Mouse (Mus musculus) MEL (cell line): ENCODE measurements around the gene Slc25a24. TPM values are rescaled to one million over a fixed set of nuclear protein-coding genes. Genes with fewer than 3 reads are reported as not detected.

Source experiments
- DNase-seq: peaks from one replicate; pipeline ENCODE4 v3.0.0; 2011; ENCODE audit warnings: low read depth, low spot score
- H3K27ac ChIP-seq: 2 replicates; pipeline ENCODE4 v1.5.1; 2012; ENCODE audit warnings: low read depth, mild to moderate bottlenecking, control low read depth, low read length, moderate library complexity; ENCODE audit not compliant: control insufficient read depth
- H3K27me3 ChIP-seq, 2 experiments: fragments of 150-350 bp in 1 of 2; sonication (generic) in 1 of 2; 2 replicates each; pipeline ENCODE4 v1.6.1; 2012; ENCODE audit warnings: low read length in 2 of 2, mild to moderate bottlenecking in 2 of 2, improper control_type of control experiment in 1 of 2, moderate library complexity in 1 of 2; ENCODE audit not compliant: insufficient read depth in 2 of 2, control insufficient read depth in 1 of 2
- H3K36me3 ChIP-seq, 2 experiments: 2 replicates each; pipeline ENCODE4 v1.6.1; 2012 to 2014; ENCODE audit warnings: low read length in 2 of 2, improper control_type of control experiment in 1 of 2, inconsistent platforms in 1 of 2, mild to moderate bottlenecking in 1 of 2; ENCODE audit not compliant: insufficient read depth in 2 of 2, control insufficient read depth in 1 of 2
- H3K4me1 ChIP-seq, 2 experiments: fragments of 150-350 bp in 1 of 2; sonication (generic) in 1 of 2; 2 replicates each; pipeline ENCODE4 v1.6.1; 2012; ENCODE audit warnings: low read length in 2 of 2, improper control_type of control experiment in 1 of 2, mild to moderate bottlenecking in 1 of 2; ENCODE audit not compliant: insufficient read depth in 2 of 2, control insufficient read depth in 1 of 2
- H3K4me3 ChIP-seq, 2 experiments: fragments of 150-350 bp in 1 of 2; sonication (generic) in 1 of 2; 2 replicates each; pipeline ENCODE4 v1.5.1; 2012; ENCODE audit warnings: low read depth in 2 of 2, low read length in 2 of 2, mild to moderate bottlenecking in 2 of 2, moderate library complexity in 2 of 2, control low read depth in 1 of 2, improper control_type of control experiment in 1 of 2; ENCODE audit not compliant: control insufficient read depth in 1 of 2, insufficient read depth in 1 of 2
- H3K79me2 ChIP-seq: 2 replicates; pipeline ENCODE4 v1.6.1; 2012; ENCODE audit warnings: mild to moderate bottlenecking, low read length, moderate library complexity; ENCODE audit not compliant: control insufficient read depth, poor library complexity, insufficient read depth
- H3K9ac ChIP-seq: 2 replicates; pipeline ENCODE4 v1.6.1; 2012; ENCODE audit warnings: low read depth, mild to moderate bottlenecking, control low read depth, low read length, moderate library complexity; ENCODE audit not compliant: control insufficient read depth, poor library complexity, severe bottlenecking
- H3K9me3 ChIP-seq: fragments of 150-350 bp; sonication (generic); replicated peaks from 2 replicates; pipeline ENCODE4 v1.6.1; 2012; ENCODE audit warnings: mild to moderate bottlenecking, low read length, improper control_type of control experiment, moderate library complexity; ENCODE audit not compliant: insufficient read depth
- BHLHE40 ChIP-seq: IDR thresholded peaks from 2 replicates; pipeline ENCODE4 v1.6.1; 2012; ENCODE audit warnings: low read depth, mild to moderate bottlenecking, inconsistent platforms, low read length, improper control_type of control experiment, borderline replicate concordance
- ELF1 ChIP-seq: IDR thresholded peaks from 2 replicates; pipeline ENCODE4 v1.6.1; 2014; ENCODE audit warnings: low read depth, mild to moderate bottlenecking, inconsistent platforms, low read length, improper control_type of control experiment, moderate library complexity
- EP300 ChIP-seq, 2 experiments: IDR thresholded peaks; 2 replicates each; pipeline ENCODE4 v1.6.1; 2011; ENCODE audit warnings: improper control_type of control experiment in 2 of 2, low read length in 2 of 2, low read depth in 1 of 2, mild to moderate bottlenecking in 1 of 2
- ETS1 ChIP-seq: IDR thresholded peaks from 2 replicates; pipeline ENCODE4 v1.6.1; 2012; ENCODE audit warnings: low read depth, mild to moderate bottlenecking, inconsistent platforms, low read length, improper control_type of control experiment, moderate library complexity
- GATA1 ChIP-seq: IDR thresholded peaks from 2 replicates; pipeline ENCODE4 v1.6.1; 2011; ENCODE audit warnings: low read depth, low read length, improper control_type of control experiment
- MAZ ChIP-seq: IDR thresholded peaks from 2 replicates; pipeline ENCODE4 v1.6.1; 2012; ENCODE audit warnings: low read depth, mild to moderate bottlenecking, inconsistent platforms, low read length, improper control_type of control experiment
- MYC ChIP-seq: IDR thresholded peaks from 2 replicates; pipeline ENCODE4 v1.6.1; 2011; ENCODE audit warnings: low read depth, mild to moderate bottlenecking, low read length, improper control_type of control experiment, moderate library complexity
- NRF1 ChIP-seq: IDR thresholded peaks from 2 replicates; pipeline ENCODE4 v1.6.1; 2014; ENCODE audit warnings: low read depth, mild to moderate bottlenecking, inconsistent platforms, low read length, improper control_type of control experiment, moderate library complexity; ENCODE audit not compliant: poor library complexity, insufficient read depth, severe bottlenecking
- POLR2AphosphoS5 ChIP-seq: IDR thresholded peaks from 2 replicates; pipeline ENCODE4 v1.6.1; 2012; ENCODE audit warnings: low read depth, borderline replicate concordance, mild to moderate bottlenecking, inconsistent platforms, low read length, moderate library complexity, mixed read lengths
- RAD21 ChIP-seq: IDR thresholded peaks from 2 replicates; pipeline ENCODE4 v1.6.1; 2011; ENCODE audit warnings: mild to moderate bottlenecking, low read depth, low read length, improper control_type of control experiment
- RCOR1 ChIP-seq: IDR thresholded peaks from 2 replicates; pipeline ENCODE4 v1.6.1; 2012; ENCODE audit warnings: low read depth, mild to moderate bottlenecking, inconsistent platforms, low read length, improper control_type of control experiment
- SIN3A ChIP-seq: IDR thresholded peaks from 2 replicates; pipeline ENCODE4 v1.6.1; 2012; ENCODE audit warnings: low read length, improper control_type of control experiment, inconsistent platforms
- TAL1 ChIP-seq: IDR thresholded peaks from 2 replicates; pipeline ENCODE4 v1.6.1; 2012; ENCODE audit warnings: mild to moderate bottlenecking, inconsistent platforms, low read length, moderate library complexity, mixed read lengths
- USF1 ChIP-seq: IDR thresholded peaks from 2 replicates; pipeline ENCODE4 v1.6.1; 2014; ENCODE audit warnings: low read depth, mild to moderate bottlenecking, inconsistent platforms, low read length, improper control_type of control experiment, moderate library complexity
- USF2 ChIP-seq, 2 experiments: IDR thresholded peaks; 2 replicates each; pipeline ENCODE4 v1.6.1; 2011 to 2012; ENCODE audit warnings: improper control_type of control experiment in 2 of 2, low read length in 2 of 2, borderline replicate concordance in 1 of 2, inconsistent platforms in 1 of 2, low read depth in 1 of 2, mild to moderate bottlenecking in 1 of 2; ENCODE audit not compliant: insufficient read depth in 1 of 2
- polyA plus RNA-seq, 2 experiments: library from polyadenylated mRNA; stranded (reverse) in 1 of 2; unstranded in 1 of 2; fragments of >175 nt in 1 of 2; fragments of >200 nt in 1 of 2; gene quantifications; 2 replicates each; pipeline versions ENCODE4 v1.2.1 to v1.2.4; 2012; ENCODE audit warnings: low replicate concordance in 2 of 2, low read depth in 1 of 2; ENCODE audit not compliant: insufficient read length in 2 of 2, insufficient read depth in 1 of 2, missing spikeins in 1 of 2
- total RNA-seq: library from RNA; depleted of rRNA; stranded (reverse); fragments of 300-350 nt; gene quantifications from 2 replicates; pipeline ENCODE4 v1.2.3, GENCODE M21; 2012

Gene Slc25a24
- total and polyA plus RNA-seq, 3 experiments, result 5.6 to 14.3 TPM; not detected in 1

- DNase-seq, result no peak
- no peak overlapping the region for H3K9ac ChIP-seq
- peaks cover 3% of the 10 kb centered on the region; the same call in 1 of the 2 replicates for H3K79me2 ChIP-seq
- no peak for TF ChIP-seq POLR2AphosphoS5
- TF ChIP-seq MYC, result no peak
- no peak for TF ChIP-seq USF1
- TF ChIP-seq RAD21, result no peak
- no peak for TF ChIP-seq NRF1
- TF ChIP-seq USF2 (IDR thresholded peaks at IDR 0.05; ENCODE audit: borderline replicate concordance in 1 of 2, insufficient read depth in 1 of 2, low read depth in 1 of 2, low read length in 2 of 2), result no peak
- TF ChIP-seq ELF1, result no peak
- TF ChIP-seq, all 39 proteins: peak for 0
- H3K9me3 ChIP-seq, result no peaks in the 10 kb centered on the region
- H3K4me3 ChIP-seq, result no peak overlapping the region
- H3K27ac ChIP-seq, result no peak overlapping the region
- H3K27me3 ChIP-seq, result no peaks in the 10 kb centered on the region
- H3K36me3 ChIP-seq, result peaks cover 0 to 4% of the 10 kb centered on the region in 2 experiments; a peak in 2 of 4 replicates
- H3K4me1 ChIP-seq, result peaks cover 0 to 11% of the 10 kb centered on the region in 2 experiments; a peak in 3 of 4 replicates
Measured at GRCm38 (mm10) chr3:109119973-109120372, 3.0 kb upstream of the Slc25a24 start.

- no peak for TF ChIP-seq ETS1
- 0 out of 2 replicates have a peak, but pooled peaks have one; percentile 15 for TF ChIP-seq MAZ
- peak; percentile 48; the same call in 1 of the 2 replicates for TF ChIP-seq SIN3A
- peaks cover 0 to 12% of the 10 kb centered on the region in 2 experiments; a peak in 2 of 4 replicates for H3K36me3 ChIP-seq
- H3K79me2 ChIP-seq, result peaks cover 3% of the 10 kb centered on the region; the same call in 1 of the 2 replicates
- peak overlapping the region; percentile 93 to 97 for H3K4me3 ChIP-seq
- peak; percentile 80 for DNase-seq
- H3K9ac ChIP-seq, result peak overlapping the region; percentile 83
- no peaks in the 10 kb centered on the region for H3K27me3 ChIP-seq
- H3K27ac ChIP-seq, result peak overlapping the region; percentile 78
- H3K9me3 ChIP-seq, result no peaks in the 10 kb centered on the region
- H3K4me1 ChIP-seq, result peaks cover 0 to 19% of the 10 kb centered on the region in 2 experiments; a peak in 3 of 4 replicates
Measured at GRCm38 (mm10) chr3:109123531-109123981, 607 bp downstream of the Slc25a24 start.

- peaks cover 0 to 12% of the 10 kb centered on the region in 2 experiments; a peak in 2 of 4 replicates for H3K36me3 ChIP-seq
- H3K27me3 ChIP-seq, result no peaks in the 10 kb centered on the region
- H3K27ac ChIP-seq, result peak overlapping the region; percentile 78
- peak overlapping the region; percentile 83 for H3K9ac ChIP-seq
- peak; percentile 69 for DNase-seq
- H3K9me3 ChIP-seq, result no peaks in the 10 kb centered on the region
- no peak for TF ChIP-seq TAL1
- TF ChIP-seq RAD21, result no peak
- peak; percentile 50; the same call in 1 of the 2 replicates for TF ChIP-seq RCOR1
- TF ChIP-seq ELF1, result 0 out of 2 replicates have a peak, but pooled peaks have one; percentile 15
- peak in 1 of 2 experiments; percentile 31; a peak in 3 of 4 replicates for TF ChIP-seq EP300 (IDR thresholded peaks at IDR 0.05; ENCODE audit: low read depth in 1 of 2, low read length in 2 of 2)
- 0 out of 2 replicates have a peak, but pooled peaks have one; percentile 29 for TF ChIP-seq GATA1
- 0 out of 2 replicates have a peak, but pooled peaks have one; percentile 11 for TF ChIP-seq BHLHE40
- peaks cover 3% of the 10 kb centered on the region; the same call in 1 of the 2 replicates for H3K79me2 ChIP-seq
- peaks cover 0 to 19% of the 10 kb centered on the region in 2 experiments; a peak in 3 of 4 replicates for H3K4me1 ChIP-seq
- H3K4me3 ChIP-seq, result peak overlapping the region; percentile 14 to 93
Measured at GRCm38 (mm10) chr3:109124091-109124490, 1.1 kb downstream of the Slc25a24 start.
